ENCODE assay signal across 8 mouse cellular contexts in genomic region chr12:8547357-8547756, GRCm38 (mm10). TPM values are rescaled to one million over a fixed set of nuclear protein-coding genes. Genes with fewer than 3 reads are reported as not detected.
DNase-seq lines count a peak whose midpoint lies in the region; ATAC-seq lines count a peak whose summit lies in the region.

No protein-coding gene starts in this region.

- H3K27me3 ChIP-seq in midbrain, embryonic 12.5 days: no peaks in the 10 kb centered on the region

- H3K9me3 ChIP-seq in midbrain, embryonic 12.5 days: no peaks in the 10 kb centered on the region

- peak; percentile 98 for ATAC-seq in granulocyte monocyte progenitor cell, adult 5-6 weeks (replicated peaks; ENCODE audit: poor library complexity, severe bottlenecking)
- peak; percentile 49 for ATAC-seq in midbrain, embryonic 12.5 days (ENCODE audit: low FRiP score, low read depth)

- H3K4me2 ChIP-seq in midbrain, embryonic 12.5 days (replicated peaks): no peak overlapping the region

- H3K4me3 ChIP-seq in midbrain, embryonic 12.5 days: no peak overlapping the region

- DNase-seq in urinary bladder, adult 18-20 months (ENCODE audit: low spot score in 2 of 2): peak; percentile 18 to 56
- DNase-seq in urinary bladder, adult 2 months (ENCODE audit: low spot score): no peak
- DNase-seq in embryo, embryonic 11 days: peak; percentile 79
- DNase-seq in kidney, adult 11 months: peak; percentile 55
- peak; percentile 51 for DNase-seq in left cerebral cortex, postnatal 4 days
- peak; percentile 27 for DNase-seq in right cerebral cortex, postnatal 4 days

- no peaks in the 10 kb centered on the region for H3K36me3 ChIP-seq in midbrain, embryonic 12.5 days

- no peaks in the 10 kb centered on the region for H3K4me1 ChIP-seq in midbrain, embryonic 12.5 days

- intact Hi-C loops in left cerebral cortex, postnatal 4 days (cut with DNase I): no loop called here

- no peak overlapping the region for H3K27ac ChIP-seq in midbrain, embryonic 12.5 days (replicated peaks)

- no peak overlapping the region for H3K9ac ChIP-seq in midbrain, embryonic 12.5 days (replicated peaks)

- 23% methylated on average over 11 of the region's 11 CpGs for WGBS in midbrain, embryonic 12.5 days

RNA-seq across cellular contexts. Expression of gene Rhob, which starts 47.5 kb away (rescaled TPM):
- polyA plus RNA-seq in urinary bladder, adult 2 months (2012; rRNA removed): 189 and 223 TPM in 2 replicates
- total RNA-seq in granulocyte monocyte progenitor cell, adult 5-6 weeks (2014; fragmentation: Nextera tagmentation): 75.2 and 78.3 TPM in 2 replicates
- total RNA-seq in granulocyte monocyte progenitor cell, adult 5-6 weeks (2017): 64.8 and 67.6 TPM in 2 replicates
- total RNA-seq in left cerebral cortex, postnatal 4 days (2021): 100 to 1,000 TPM; 220 to 231 TPM
- 65.2 and 72.0 TPM in 2 replicates for polyA plus RNA-seq in midbrain, embryonic 12.5 days (2016; fragmentation: Nextera tagmentation; extraction: Ambion mirVana)

RNA-seq across cellular contexts. Expression of gene Slc7a15, which starts 51.5 kb away (rescaled TPM):
- polyA plus RNA-seq in urinary bladder, adult 2 months (2012; rRNA removed): not detected in 2 replicates
- total RNA-seq in granulocyte monocyte progenitor cell, adult 5-6 weeks (2014; fragmentation: Nextera tagmentation): not detected in 2 replicates
- not detected in 2 replicates for total RNA-seq in granulocyte monocyte progenitor cell, adult 5-6 weeks (2017)
- total RNA-seq in left cerebral cortex, postnatal 4 days (2021): not detected
- not detected in 2 replicates for polyA plus RNA-seq in midbrain, embryonic 12.5 days (2016; fragmentation: Nextera tagmentation; extraction: Ambion mirVana)
